Mouse (Mus musculus): Measurements from ENCODE around the gene Vgll4.
"Not testable (repeated sequence)": the region's sequence is repeated elsewhere in the genome, so short reads cannot be mapped to it uniquely, and the experiment has no call there.

The Vgll4 gene

DNA sequence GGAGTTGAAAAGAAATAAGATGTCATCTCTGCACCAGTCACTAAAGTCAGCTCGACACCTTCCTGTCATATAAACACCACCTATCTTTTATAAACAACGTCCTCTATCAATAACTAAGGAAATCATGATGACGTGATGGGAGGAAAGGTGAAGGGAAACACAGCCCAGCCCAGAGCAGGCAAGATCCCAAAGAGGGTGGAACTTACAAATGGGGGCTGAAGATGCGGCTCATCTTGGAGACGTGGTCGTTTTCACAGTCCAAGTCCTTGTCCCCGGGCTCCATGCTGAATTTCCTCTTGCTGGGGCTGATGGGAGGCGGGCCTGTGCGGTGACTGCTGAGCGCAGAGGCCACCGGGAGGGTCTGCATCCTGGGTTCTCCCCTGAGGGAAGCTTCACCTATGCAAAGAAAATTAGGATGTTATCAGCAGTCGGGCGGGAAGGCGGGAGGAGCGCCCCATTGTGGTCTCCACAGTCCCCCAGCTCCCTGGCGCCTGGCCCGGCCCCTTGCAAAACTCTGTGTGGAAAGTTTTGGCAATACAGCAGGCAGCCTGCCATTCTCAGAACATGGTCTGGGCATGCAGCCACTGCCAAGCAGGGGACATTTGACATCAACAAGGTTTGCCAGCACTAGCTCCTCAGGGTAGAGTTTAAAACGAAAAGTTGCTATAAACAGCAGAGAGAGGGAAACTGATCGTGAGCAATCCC, 79.2 kb downstream of the Vgll4 start:
- peak; percentile 85 to 88 for DNase-seq

DNA sequence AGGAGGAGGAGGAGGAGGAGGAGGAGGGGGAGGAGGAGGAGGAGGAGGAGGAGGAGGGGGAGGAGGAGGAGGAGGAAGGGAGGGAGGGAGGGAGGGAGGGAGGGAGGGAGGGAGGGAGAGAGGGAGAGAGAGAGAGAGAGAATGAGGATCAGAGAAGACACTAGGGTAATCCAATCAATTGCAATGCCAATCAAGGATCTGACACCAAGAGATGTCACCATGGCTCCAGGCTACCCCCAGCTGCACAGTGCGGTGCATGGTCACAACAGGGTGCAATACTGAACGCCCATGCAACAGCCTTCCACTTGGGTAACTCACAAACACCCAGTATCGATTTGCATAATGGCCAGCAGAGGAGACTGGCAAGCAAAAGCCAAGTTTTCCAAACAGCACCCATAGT, 79.8 kb downstream of the Vgll4 start:
- DNase-seq, result not testable (repeated sequence)

DNA sequence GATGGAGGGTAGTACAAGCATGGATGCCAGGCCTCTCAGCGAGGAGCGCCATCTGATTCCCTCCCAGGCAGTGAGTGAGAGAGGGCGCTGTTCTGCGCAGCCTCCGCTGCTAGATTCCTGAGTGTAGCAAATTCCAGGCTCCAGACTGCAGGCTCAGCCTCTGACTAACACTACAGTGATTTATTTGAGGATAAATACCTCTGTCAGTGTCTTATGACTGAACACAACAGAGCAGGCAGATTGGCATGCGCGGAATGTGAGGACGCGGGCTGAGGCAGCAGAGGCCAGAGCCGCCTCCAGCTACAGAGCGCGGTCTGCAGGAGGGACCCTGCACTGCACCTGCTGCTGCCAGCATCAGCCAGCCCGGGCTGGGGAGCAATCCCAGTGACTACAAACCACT, 80.9 kb downstream of the Vgll4 start:
- peak; percentile 48 to 49 for DNase-seq

DNA sequence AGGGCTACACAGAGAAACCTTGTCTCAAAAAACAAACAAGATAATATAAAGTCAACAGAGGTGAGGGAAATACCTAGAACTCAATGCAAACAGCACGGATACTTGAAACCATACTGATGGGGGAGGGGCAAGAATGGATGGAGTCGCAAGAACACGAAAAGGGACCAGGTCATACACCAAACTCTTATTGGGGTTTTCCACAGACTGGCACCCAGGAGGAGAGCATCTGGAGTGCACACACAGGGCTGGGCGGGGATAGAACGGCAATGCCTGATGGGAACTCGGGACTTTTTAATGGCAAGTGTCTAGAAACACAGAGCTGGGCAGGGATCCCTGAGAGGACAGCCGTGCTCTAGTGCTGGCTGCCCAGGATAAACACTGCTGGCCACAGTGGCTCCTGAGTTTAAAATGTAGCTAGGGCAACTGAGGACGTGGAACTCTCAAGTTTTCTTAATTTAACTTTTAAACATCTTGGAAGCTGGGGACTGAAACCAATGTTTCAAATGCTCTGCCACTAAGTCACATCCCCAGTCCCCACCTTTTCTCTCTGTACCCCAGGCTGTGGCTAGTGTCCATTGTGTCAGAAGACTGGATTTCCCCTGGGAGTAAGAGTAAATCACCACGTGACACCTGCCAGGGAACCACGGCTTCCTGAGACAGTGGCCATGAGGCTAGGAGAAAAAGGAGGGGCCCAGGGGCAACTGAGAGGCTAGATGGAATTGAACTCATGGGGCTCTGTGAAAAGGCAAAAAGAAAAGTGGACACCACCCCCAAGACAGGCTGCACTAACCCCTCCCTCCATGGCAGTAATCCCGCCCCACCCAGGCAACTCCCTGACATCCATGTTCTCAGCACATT, 83.1 kb downstream of the Vgll4 start:
- no peak for DNase-seq

DNA sequence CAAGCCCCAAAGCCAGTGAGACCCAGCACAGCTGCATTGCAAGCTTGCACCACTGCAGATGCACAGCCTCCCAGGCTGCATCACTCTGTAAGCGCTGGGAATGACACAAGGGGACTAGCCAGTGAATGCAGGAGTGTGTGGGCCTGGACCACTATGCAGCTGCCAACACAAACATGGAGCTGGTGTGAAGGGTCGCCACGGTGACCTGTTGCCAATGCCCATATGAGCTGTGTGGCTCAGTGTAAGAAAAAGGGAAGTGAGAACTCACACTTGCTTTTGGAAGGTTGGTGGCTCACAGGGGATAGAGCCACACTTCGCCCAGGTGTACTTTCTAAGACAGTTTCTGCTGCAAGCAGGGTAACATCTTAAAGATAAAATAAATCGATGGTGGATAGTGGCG, 83.8 kb downstream of the Vgll4 start:
- DNase-seq, result no peak

DNA sequence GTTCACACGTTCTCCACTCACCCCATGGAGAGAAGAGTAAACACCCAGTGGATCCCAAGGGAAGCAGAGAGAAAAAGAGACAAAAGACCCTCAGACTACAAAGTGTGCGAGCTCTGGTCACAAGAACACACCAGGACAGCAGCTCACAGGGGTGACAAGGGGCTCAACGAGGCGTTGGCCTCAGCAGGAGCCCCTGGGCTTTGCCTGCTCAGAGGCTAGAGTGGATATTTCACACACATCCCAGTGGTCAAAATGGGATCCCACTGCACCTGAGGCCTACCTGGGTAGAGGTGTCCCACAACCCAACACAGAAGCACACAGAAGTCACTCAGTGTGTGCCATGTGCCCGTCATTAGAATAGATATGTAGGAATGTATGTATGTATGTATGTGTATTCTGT, 84.7 kb downstream of the Vgll4 start:
- no peak for DNase-seq

DNA sequence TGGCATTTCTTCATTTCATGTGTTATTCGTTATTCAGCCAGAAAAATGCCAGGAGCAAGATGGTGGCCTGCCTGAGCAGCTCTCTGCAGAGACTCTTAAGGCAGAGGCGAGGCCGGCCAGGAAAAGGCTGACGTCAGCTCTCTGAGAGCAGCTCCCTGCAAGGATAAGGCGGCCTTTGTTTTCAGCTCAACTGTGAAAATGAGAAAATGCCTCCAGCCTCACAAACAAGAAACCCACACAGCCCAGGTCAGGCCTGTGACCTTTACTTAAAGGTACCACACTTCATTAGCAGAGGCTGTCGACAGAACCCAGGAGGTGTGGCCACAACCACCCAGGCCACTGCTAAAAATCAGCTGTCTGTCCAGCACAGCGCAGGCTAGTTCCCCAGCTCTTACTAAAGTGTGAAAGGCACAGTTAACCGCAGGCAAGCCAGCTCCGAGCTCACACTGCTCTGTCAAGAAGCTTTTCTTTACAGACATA, 86.5 kb downstream of the Vgll4 start:
- peak; percentile 31 to 44 for DNase-seq

DNA sequence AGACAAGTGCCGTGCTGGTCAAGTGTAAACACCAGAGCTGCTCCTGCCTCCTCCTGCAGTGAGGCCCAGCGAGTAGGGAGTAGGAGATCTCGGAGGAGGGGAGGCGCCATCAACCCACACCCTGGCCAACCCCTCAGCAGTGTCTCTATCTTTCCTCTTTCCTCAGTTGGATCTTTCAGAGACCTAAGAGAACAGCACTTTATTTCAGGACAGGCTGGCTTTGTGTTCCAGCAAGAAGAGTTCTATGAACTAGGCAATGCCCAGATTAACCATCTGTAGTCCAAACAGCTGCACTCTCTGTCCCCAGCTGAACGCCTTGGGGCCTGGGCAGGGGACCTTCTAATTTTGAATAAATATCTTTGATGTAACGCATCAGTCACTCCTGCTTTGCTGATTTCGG, 87.1 kb downstream of the Vgll4 start:
- no peak for DNase-seq

DNA sequence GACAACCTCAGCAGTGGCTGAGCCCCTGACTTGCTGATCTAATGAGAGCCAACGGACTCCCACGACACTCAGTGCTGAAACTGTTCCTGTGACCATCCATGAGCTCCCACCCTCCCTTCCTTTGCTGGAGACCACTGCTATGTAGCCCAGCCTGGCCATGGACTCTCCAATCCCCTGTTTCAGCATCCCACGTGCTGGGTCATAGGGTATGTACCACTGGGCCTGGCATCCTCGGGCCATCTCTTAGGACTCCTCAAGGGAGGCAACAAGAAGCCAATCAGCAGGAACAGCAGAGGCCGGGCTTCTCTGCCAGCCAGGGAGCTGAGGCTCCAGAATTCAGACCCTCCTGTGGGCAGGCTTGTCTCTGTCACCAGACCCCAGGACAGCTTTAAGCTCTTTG, 87.6 kb downstream of the Vgll4 start:
- no peak for DNase-seq

DNA sequence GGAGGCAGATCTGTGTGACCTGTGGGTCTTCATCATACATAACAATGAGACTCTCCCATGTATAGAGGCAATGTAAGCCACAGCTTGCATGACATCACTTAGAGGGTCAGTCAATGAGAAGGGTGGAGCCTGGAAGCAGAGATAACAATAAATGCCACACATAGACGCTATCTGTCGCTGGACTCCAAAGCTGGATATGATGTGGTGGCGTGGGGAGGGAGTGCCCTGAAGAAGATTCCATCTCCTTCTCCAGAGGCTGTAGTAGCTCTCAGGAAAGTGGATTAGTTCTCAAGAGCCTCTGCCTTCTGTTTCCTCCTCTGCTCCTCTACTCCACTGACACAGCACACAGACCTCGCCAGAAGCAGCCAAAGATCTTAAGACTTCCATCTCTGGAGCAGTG, 89.0 kb downstream of the Vgll4 start:
- DNase-seq, result no peak

DNA sequence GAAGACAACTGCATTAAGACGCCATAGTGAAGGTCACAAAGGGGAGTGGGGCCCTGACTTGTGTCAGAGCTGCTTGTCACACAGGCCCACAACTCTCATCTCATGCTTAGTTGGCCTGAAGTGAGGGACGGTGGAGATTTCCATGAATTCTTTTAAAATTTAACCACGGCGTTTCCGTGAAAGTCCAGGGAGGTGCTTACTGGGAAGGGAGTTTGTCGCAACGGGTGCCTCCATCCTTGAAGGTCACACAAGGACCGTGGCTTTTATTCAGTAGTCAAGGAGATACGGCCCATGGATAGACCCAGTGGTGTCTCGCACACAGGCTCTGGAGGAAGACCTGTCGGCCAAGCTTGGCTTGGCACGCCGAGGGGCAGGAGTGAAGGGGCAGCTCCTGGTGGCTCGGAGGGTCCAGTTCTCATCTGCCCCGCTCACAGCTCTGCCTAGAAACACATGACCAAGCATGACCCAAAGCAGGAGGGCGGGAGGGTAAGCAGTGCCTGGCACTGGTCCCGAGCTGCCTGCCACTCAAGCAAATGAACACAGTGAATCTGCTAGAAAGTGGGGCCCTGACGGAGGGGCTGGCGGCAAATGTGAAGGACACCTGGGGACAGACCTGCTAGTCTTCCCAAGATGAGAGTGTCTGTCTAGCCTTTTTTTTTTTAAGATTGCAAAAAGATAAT, 90.8 kb downstream of the Vgll4 start:
- no peak for DNase-seq

DNA sequence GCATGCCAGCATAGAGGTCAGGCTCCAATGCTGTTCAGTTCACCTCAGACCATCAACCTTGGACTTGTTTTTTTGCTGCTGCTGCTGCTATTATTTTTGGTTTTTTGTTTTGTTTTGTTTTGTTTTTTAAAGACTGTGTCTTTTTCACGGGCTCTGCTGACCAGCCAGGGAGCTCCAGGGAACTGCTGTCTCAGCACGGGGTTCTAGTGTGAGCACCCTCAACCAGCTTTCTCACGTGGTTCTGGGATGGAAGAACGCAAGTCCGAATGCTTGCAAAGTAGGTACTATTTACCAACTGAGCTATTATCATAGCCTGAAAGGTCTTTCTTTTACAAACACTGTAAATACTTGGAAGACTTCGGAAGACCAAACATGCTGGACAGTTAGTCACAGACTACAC, 93.2 kb downstream of the Vgll4 start:
- no peak for DNase-seq

DNA sequence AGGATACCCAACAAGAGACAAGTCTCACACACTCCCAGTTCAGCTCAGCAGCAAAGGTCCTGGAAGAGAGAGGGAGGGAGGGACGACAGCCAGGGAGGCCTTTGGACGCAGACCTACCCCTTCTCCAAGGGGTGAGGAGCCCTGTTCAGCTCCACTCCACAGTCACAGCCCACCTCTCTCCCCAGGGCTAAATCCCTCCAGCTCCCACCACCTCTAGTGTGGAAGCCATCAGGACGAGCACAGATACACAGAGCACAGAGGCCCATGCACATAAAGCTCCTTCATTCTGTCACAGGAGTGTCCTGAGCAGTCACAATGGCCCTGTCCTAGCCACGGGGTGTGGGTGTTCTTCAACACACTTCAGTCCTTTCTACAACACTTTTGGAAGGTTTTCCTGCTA, 93.8 kb downstream of the Vgll4 start:
- DNase-seq, result no peak

DNA sequence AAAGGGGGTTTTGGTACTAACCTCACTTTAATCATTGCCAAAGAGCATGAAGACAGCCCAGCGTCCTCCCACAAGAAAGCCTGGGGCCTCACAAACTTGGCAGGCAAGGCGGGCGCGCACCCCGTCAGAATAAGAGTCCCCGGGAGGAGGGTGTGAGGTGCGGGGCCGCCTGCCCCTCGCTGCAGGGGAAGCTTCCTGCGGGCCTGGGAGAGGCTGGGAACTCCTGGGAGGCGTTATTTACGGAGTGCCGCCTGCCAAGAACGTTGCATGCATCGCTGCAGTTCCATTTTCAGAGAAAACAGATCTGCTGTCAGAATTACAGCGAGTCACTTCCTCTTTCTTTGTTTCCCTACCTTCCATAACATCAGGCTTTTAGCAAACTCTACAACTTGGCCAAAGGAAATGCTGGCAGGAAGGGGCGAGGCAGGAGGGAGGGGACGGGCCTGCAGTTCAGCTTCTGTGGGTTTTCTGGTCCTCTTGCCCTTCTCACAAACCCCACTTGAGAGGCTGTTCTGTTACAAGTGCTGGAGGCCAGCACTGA, 94.7 kb downstream of the Vgll4 start:
- peak; percentile 87 to 89 for DNase-seq

DNA sequence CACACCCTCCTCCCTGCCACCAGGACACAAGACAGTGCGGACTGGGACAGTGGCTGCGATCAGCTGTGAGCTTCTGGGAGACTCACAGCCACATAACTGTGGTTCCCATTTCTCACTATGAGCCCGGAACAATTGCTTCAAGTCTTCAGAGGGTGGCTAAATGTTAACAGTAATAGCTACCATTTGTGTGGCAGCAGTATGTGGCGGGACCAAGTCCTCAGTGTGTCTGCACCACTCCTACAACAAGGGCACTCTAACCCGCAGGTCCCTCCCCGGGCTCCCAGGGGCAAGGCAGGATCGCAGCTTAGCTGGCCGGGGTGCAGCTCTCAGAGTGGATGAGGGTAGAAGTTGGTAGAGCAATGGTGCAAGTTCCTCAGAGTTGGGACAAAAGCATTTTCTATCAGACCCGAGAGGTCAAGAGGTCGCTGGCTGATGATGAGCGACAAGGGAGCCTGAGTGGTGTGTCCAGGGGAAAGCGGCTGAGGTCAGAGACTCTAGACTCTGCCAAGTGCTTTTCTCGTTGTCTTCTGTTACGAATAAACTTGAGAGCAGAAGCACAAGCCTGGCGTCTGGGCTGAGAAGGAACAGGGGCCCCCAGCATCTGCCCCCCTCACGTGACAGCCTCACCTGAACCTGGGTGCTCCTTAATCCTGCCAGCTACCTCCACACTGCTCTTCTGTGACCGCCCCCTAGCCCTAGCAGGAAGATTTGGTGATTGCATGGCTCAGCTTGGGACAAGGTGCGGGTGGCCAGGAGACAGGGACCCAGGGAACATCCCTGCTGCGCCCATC, 95.5 kb downstream of the Vgll4 start:
- DNase-seq, result peak; percentile 39 to 56

DNA sequence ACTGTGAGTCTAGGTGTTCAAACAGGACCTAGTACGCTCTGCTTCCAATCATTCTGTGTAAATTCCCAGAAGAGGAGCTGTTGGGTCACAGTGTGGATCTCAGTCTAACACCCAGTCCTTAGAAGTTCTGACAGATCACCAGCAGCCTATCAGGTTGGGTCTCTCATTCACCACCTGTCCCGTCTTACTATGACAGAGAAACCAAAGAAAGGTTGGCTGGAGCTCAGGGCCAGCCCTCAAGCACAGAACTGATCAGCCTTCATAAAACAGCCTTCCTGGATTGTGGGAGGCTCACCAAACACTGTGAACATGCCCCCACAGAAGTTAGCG, 96.0 kb downstream of the Vgll4 start:
- DNase-seq, result no peak

DNA sequence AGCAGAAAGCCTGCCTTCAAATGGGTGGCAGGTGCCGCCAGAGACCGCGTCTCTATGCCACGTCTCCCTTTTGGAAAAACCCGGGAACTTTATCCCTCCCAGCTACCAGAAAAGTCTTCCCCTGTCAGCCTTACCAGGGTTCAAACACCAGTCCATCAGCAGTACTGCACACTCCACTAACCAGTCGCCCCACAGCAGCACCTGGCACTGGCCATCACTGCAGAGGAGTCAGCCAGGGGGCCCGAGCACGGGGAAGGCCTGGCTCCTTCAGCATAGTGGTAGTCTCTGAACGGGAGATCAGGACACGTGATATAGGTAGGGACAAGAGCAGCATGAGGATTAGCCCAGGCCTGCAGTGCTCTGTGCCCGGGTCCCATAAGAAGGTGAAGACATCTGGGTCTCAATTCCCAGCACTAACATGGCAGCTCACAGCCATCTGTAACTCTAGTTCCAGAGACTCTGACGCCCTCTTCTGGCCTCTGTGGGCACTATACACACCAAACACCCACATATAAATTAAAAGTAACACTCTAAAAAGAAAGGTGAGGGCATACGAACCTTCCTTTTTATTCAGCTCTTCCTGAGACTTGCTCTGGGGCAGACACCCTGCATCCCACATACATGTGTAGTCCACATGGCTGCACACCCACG, 98.7 kb downstream of the Vgll4 start:
- no peak for DNase-seq

DNA sequence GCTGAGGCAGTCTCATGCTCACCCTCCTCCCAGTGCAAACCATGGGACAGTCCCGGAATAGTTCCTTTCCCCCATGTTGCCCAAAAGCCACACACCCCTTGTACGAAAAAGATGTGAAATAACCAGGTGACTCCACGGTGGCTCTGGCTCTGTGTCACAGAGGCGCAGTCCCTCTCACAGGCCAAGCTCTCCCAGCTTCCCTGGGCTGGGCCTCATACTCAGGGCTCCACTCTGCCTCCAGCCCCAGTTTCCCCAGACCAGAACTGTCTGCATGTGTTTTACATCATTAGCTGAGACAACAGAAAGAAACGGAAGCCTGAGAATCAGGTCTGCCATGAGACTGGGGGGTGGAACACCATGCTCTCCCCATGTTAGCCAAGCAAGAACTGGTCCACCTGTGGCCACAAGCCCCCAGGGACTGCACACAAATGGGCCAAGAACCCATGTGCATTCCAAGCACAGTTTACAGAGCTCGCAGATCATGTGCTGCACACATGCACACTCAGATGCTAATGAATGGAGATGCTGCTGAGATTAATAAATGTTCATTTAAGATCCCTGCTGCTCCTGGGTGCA, 100.2 kb downstream of the Vgll4 start:
- DNase-seq, result no peak

DNA sequence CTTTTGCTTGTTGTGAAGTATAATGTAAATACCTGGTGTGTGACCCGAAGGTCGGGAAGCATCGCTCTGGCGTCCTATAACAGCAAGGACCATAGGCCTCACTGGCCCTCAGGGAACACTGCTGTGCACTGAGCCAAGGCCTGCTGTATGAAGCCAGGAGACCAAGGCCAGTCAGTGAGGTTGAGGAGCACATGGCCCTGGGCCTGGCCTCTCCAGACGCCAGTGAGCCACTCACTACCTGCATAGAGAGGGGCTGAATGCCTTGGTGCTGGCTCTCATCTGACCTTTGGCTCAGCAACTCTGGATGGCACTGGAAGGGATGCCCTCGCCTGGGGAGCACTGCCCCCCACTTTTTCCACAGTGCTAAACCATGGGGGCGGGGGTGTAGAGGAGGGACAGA, 101.1 kb downstream of the Vgll4 start:
- DNase-seq, result no peak

DNA sequence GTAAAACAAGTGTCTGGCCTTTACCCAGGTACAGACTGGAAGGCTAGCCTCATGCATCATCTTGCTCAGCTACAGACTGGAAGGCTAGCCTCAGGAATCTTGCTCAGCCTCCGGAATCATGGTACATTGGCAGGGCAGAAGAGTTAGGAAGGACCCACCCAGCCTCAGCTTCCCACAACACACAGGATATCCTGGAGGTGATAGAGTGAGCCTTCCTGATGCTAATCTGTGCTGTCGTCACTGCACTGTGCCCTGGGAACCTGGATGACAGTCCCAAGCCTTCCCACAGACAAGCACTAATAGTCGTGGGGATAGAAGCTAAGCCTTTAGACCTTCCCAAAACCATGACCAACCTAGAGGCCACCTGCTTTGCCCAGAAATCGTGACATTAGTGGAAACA, 103.2 kb downstream of the Vgll4 start:
- DNase-seq, result no peak

DNA sequence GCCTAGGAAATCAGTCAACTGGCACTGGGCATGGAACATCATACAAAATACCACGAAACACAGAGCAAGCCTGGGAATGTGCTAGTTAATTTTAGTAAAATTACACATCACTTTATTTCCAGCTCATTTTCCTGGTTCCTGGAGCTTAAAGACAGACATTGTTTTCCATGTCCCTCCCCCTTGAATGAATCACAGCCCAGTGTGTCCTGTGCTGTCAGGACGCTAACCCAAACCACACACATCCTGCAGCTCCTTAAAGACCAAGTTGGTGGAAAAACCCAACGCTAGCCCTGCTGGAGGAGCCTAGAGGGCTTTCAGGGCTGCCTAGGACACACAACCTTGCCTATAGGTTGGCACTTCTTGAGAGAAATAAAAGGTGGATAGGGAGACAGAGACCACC, 103.7 kb downstream of the Vgll4 start:
- DNase-seq, result no peak

DNA sequence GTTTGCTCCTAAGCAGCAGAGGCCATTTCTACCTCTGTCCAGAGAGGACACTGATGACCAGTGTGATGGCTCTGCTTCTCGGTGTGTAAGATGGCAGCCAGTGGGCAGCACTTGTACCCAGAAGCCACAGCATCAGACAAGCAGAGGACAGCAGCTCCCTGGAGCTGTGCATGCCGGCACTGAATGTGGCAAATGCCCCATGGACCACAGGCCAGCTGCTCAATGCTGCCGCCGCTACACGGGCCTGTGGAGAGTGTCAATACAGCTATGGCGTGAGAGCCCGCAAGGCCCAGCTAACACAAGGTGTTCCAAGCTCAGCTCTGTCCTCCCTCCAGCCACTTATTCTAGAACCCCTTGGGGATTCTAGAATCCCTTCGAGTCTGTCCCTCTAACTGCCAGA, 105.4 kb downstream of the Vgll4 start:
- DNase-seq, result no peak

Data from cerebellum, adult 18-20 months (tissue).